Mouse (Mus musculus) gastrocnemius, postnatal 4 days (tissue): ENCODE results near the gene Prkar2b. TPM values are rescaled to one million over a fixed set of nuclear protein-coding genes. Genes with fewer than 3 reads are reported as not detected.
"Not testable (repeated sequence)": the region's sequence is repeated elsewhere in the genome, so short reads cannot be mapped to it uniquely, and the experiment has no call there.

Source experiments
- DNase-seq, 2 experiments: peaks; one replicate each; pipeline ENCODE4 v3.0.0; 2021 to 2022; ENCODE audit warnings: low spot score in 2 of 2, mixed read lengths in 2 of 2
- total RNA-seq, 2 experiments: library from RNA; stranded (reverse); gene quantifications; 2 replicates each; pipeline ENCODE4 v1.2.3; 2021

The Prkar2b gene
- total RNA-seq, 2 experiments from 2014 or later: 13.7 to 22.5 TPM

GRCm38 (mm10) chr12:32011128-32011527 is 50.0 kb downstream of the Prkar2b start:
- no peak for DNase-seq

DNA sequence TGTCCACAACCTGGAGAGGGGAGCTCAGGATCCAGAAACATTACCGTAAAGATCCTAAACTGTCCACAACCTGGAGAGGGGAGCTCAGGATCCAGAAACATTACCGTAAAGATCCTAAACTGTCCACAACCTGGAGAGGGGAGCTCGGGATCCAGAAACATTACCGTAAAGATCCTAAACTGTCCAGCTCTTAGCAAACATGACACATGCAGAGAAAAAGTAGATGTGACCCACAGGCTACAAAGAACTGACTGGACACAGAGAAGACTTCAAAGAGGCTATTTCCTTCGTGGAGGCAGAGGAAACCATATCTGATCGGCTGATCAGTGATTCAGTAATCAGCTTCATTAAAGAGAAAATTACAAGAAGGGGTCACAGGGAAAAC is 51.1 kb downstream of the Prkar2b start:
- not testable (repeated sequence) for DNase-seq

DNA sequence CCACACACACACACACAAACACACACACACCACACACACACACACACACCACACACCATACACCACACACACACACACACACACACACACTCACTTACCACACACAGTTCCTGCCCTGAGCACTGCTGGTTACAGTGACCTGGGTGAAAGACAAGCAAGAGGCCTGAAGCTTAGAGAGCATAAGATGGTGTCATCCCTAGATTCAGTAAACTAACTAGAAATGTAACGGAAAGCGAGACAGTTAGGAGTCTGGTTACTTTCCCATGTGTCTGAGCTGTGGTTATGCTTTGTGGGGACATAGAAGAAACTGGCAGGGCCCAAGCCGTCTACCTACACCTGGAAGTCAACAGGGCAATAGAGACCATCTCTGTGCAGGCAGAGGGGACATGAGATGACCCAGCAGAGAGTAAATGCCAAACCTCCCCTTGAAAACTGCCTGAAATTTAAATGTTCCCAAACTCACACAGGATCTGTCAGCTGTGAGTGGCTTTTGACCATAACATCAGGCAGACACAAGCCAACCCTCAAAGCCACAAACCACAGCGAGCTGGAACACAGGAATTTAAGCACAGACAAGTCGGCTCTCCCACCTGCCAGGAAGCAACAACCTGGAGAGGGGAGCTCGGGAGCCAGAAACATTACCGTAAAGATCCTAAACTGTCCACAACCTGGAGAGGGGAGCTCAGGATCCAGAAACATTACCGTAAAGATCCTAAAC is 51.7 kb downstream of the Prkar2b start:
- DNase-seq: no peak

DNA sequence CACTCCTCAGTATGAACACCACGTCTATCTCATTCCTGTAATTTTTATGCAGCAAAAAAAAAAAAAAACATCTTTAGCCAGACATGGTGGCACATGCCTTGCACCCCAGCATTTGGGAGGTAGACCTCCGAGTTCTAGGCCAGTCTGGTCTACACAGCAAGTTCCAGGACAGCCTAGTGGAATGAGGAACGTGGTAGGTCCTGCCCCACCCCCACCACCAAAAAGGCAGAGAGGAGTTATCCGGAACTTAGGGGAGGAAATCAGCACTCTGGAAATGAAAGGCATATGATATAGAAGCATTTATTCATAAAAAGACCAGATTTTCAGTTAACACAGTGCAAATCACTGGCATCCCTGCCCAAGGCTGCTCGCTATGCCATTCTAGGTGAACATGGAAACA is 52.4 kb downstream of the Prkar2b start:
- no peak for DNase-seq

GRCm38 (mm10) chr12:32007646-32008045 is 53.5 kb downstream of the Prkar2b start:
- no peak for DNase-seq

DNA sequence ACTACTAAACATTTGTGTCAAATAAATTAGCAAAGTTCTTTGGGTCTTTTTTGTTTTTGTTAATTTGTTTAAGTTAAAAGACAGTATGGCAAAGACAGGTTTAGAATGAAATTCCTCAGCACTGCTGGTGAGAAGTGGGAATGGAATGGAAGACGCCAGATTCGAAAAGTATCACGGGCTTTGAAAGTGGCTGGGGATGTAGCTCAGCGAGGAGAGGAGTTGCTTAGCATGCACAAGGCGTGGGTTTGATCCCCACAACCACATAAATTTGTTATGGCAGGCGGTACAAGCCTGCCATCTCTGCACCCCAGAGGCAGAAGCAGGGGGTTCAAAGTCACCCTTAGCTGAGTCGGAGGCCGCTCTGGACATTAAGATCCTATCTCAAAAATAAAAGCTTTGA is 54.1 kb downstream of the Prkar2b start:
- DNase-seq: no peak

DNA sequence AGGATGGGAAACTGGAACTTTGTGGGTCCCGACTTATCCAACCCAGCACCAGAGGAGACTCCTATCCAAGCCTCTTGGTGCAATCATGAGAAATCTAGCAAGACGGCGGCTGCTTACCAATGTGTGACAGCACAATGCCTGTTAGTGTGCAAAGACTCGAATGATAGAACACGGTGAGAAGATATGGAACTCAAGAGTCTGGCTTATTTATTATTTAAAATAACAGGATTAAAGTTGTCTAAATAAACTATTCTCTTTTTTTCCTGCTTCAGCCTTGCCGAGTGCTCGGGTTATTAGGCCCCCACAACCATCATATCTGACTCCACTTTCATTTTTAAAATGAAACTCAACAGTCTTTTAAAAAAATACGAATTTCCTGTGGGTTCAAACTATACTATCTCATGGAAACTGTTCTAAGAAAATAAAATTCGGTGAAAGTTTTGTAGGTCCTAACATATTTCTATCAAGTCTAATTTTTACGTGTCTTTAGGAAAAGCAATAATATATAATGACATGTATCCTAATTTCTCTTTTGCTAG is 54.6 kb downstream of the Prkar2b start:
- no peak for DNase-seq

DNA sequence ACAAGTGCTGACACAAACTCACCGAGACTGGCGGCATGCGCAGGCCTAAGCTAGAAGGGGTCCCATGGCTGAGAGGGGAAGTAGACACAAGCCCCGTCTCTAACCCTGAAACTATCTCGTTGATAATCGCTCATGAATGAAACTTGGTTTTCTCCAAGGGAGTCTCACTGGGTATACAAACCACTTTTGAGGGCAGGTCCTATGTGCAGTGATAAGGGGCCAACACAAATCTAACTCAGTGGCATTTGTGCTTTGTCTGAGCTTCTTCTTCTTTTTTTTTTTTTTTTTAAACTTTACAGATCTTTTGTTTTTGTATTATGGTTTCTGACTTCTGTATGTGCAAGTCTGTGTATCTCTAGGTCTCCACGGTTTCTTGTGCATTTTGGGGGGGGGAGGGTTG is 60.6 kb downstream of the Prkar2b start:
- no peak for DNase-seq

- DNase-seq: no peak
Measured at GRCm38 (mm10) chr12:31998706-31999105, 62.4 kb downstream of the Prkar2b start.

DNA sequence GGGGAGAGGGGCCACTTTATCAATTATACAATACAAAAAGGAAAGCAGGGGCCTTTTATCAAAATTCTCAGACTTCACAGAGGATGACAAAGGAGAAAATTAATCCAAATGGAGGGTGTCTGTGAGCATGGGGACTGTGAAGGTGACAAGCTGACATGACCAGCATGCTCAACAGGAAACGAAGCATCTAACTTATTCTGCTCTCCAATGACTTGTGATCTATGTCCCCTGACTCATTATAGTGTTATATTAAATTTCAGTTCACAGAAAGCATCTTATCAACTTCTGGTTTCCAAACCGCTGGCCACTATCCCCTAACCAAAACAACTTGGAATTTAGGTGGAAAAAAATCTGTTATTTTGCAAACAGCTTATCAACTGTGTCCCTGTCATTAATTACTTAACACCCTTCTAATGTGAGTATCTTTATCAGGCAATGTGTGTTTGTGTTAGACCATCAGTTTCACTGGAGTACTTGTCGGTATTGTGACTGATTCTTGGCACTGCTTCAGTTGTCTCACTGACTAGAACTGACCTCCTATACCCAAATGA is 63.7 kb downstream of the Prkar2b start:
- no peak for DNase-seq

GRCm38 (mm10) chr12:31996877-31997276 is 64.2 kb downstream of the Prkar2b start:
- no peak for DNase-seq

DNA sequence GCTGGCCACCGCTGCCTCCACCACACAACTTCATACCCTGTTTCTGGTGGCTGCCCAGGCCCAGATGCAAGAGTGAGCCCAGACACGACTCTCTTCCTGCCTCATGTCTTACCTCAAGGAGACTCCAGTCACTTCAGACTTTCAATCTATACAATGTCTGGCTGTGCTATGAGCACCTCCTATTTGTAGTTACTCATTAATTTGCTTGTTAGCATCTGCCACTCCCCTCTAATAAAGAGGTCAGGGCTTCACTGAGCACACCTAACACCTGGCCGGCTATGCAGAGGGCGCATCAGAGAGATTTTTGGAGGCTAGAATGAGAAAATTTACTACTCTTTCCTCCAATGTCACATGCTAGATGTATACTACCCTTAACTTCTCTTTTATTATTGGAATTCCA is 70.5 kb downstream of the Prkar2b start:
- DNase-seq: no peak

- no peak for DNase-seq
Measured at GRCm38 (mm10) chr12:31989726-31990125, 71.4 kb downstream of the Prkar2b start.

- DNase-seq: no peak
Measured at GRCm38 (mm10) chr12:31986463-31986862, 74.6 kb downstream of the Prkar2b start.

GRCm38 (mm10) chr12:31985738-31986137 is 75.4 kb downstream of the Prkar2b start:
- DNase-seq: no peak

GRCm38 (mm10) chr12:31984664-31985063 is 76.4 kb downstream of the Prkar2b start:
- DNase-seq: no peak

DNA sequence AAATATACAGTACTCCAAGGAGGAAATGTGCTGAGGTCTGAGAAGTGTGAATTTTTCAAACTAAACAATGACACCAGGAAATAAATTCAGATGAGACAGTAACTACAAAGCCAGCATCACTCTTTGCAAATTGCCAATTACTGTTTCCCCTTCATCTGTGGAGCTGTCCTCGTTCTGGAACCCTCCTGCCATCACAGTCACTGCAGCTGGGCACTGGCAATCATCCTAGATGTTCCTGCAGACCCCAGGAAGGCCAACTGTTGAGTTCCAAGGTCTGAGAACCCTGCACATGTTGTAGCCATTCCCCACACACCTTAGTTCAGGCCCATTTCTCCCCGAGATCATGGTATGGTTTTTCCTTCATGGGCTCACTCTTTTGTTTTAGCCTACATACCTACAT is 76.9 kb downstream of the Prkar2b start:
- no peak for DNase-seq

- no peak for DNase-seq
Measured at GRCm38 (mm10) chr12:31983769-31984168, 77.3 kb downstream of the Prkar2b start.

DNA sequence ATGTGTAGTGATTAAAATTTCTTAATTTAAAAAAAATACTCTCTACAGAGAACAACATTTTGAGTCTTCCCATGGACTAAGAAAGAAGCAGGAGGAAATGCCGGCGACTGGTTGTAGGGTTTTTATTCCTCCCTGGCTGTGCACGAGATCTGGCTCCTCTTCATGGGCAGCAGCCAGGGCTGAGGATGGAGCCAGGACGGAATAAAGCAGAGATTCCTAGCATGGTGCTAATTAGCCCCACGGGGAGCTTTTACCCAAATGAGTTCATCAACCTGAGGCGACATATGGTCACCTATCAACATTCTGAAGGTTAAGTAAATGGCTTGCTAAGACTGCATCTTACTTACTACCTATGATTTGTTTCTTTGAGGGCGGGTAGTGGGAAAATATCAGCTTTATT is 77.9 kb downstream of the Prkar2b start:
- no peak for DNase-seq

DNA sequence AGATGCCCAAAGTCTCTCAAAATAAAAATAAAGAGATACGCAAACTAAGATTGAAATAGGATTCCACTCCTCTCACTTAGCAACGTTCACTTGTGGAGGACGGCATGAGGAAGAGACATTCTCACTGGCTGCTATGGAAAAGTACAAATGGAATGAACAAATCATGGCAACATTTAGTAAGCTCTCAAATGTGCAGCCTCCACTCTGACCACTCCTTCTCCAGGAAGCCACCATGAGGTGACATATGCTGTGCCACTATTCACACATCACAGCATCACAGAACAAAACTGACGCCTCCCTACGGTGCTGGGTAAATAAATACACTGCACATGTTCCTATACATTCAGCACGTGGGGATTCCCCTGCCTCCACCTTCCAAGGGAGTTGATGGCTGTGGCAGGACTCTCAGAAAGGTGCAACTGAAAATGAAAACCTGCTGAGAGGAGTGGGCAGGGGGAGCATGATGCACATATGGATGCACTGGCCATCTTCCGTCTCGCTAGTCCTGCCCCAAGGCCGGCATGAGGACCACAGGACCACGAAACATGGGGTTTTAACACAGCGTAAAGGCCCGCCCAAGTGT is 83.4 kb downstream of the Prkar2b start:
- DNase-seq: no peak

- no peak for DNase-seq
Measured at GRCm38 (mm10) chr12:31976544-31976943, 84.6 kb downstream of the Prkar2b start.

- peak in 1 of 2 experiments; percentile 70 for DNase-seq
Measured at GRCm38 (mm10) chr12:31973473-31974172, 87.5 kb downstream of the Prkar2b start.
